Mouse (Mus musculus) small intestine, adult 2 months (tissue): ENCODE results near the gene Fn1.

ENCODE experiments used
- CTCF ChIP-seq: fragments of 200-500 bp; IDR thresholded peaks from 2 replicates; pipeline ENCODE4 v1.5.1; 2012; ENCODE audit warnings: low read depth, mild to moderate bottlenecking, control low read depth, inconsistent platforms, low read length, moderate library complexity, mixed read lengths; ENCODE audit not compliant: insufficient replicate concordance, insufficient read length; ENCODE audit errors: extremely low read depth
- POLR2A ChIP-seq: fragments of 200-500 bp; IDR thresholded peaks from 2 replicates; pipeline ENCODE4 v1.6.1; 2012; ENCODE audit warnings: low read depth, mild to moderate bottlenecking, control low read depth, inconsistent platforms, low read length, moderate library complexity

GRCm38 (mm10) chr1:71560626-71561025 lies 92.4 kb downstream of the Fn1 start:
- TF ChIP-seq CTCF, result no peak
- no peak for TF ChIP-seq POLR2A
